Mouse (Mus musculus): ENCODE measurements around the gene Samd14. TPM values are rescaled to one million over a fixed set of nuclear protein-coding genes. Genes with fewer than 3 reads are reported as not detected.
A peak's percentile ranks its signal among the peaks of the same experiment; 100 is the strongest.

Samd14 gene
- polyA plus RNA-seq, 1 experiment from 2014 or later: 16.3 TPM

DNA sequence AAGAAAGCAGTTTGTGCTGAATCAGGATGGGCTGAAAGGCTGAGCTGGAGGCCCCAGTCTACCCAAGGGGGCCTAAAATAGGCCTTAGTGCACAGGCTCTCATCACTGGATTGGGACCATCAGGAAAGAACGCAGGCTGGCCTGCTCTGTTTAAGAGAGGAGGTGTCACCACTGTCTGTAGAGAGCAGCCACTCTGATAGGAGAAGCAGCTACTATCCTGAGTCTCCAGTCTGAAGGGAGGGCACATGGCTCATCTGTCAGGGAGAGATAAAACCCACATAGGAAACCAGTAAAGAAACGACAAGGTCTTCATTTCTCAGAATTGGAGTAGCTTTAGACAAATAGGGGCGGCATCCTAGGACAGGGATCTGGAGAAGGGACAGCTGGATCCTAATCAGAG lies 2.4 kb downstream of the Samd14 start:
- peak overlapping the region; percentile 72; the same call in 1 of the 2 replicates for H3K9ac ChIP-seq (ENCODE audit: low read depth, low read length)
- no peaks in the 10 kb centered on the region for H3K27me3 ChIP-seq (ENCODE audit: control insufficient read depth, insufficient read depth, low read length)
- peak overlapping the region; percentile 94 for H3K4me2 ChIP-seq
- H3K36me3 ChIP-seq (ENCODE audit: control insufficient read depth, insufficient read depth, low read length): no peaks in the 10 kb centered on the region
- H3K27ac ChIP-seq (ENCODE audit: low read depth, low read length): peak overlapping the region; percentile 95
- no peaks in the 10 kb centered on the region for H3K9me3 ChIP-seq (replicated peaks; ENCODE audit: control insufficient read depth, low read length)
- 22% methylated on average over 3 of the region's 3 CpGs for WGBS (ENCODE audit: insufficient replicate concordance)
- ATAC-seq (replicated peaks; ENCODE audit: insufficient number of reproducible peaks, low FRiP score, low TSS enrichment): peak; percentile 88
- H3K4me3 ChIP-seq (ENCODE audit: low read depth, low read length): peak overlapping the region; percentile 76
- H3K4me1 ChIP-seq (ENCODE audit: control insufficient read depth, insufficient read depth, low read length): peaks cover 35% of the 10 kb centered on the region

DNA sequence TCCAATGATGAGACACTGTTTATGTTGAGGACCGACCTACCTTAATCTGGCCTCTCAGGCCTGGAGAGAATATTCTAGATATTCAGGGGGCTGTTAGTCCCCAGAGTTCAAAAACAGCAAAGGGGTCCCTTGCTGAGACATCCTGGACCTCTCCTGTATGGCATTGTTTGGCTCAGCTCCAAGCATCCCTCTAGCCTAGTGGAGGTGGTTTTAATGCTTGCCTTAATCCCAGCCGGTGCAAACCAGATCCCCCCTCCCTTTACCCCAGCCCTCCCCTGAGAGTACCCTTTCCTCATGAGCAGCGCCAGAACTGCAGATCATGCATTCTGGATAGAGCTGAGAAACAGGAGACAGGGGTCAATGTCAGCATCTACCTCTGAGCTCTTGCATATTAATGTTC lies 2.8 kb downstream of the Samd14 start:
- H3K9ac ChIP-seq (ENCODE audit: low read depth, low read length): no peak overlapping the region
- H3K27ac ChIP-seq (ENCODE audit: low read depth, low read length): peak overlapping the region; percentile 76
- H3K9me3 ChIP-seq (replicated peaks; ENCODE audit: control insufficient read depth, low read length): no peaks in the 10 kb centered on the region
- no peak for ATAC-seq (replicated peaks; ENCODE audit: insufficient number of reproducible peaks, low FRiP score, low TSS enrichment)
- WGBS (ENCODE audit: insufficient replicate concordance): 30% methylated on average over 3 of the region's 3 CpGs
- peak overlapping the region; percentile 44 for H3K4me2 ChIP-seq
- H3K36me3 ChIP-seq (ENCODE audit: control insufficient read depth, insufficient read depth, low read length): no peaks in the 10 kb centered on the region
- no peaks in the 10 kb centered on the region for H3K27me3 ChIP-seq (ENCODE audit: control insufficient read depth, insufficient read depth, low read length)
- peaks cover 36% of the 10 kb centered on the region for H3K4me1 ChIP-seq (ENCODE audit: control insufficient read depth, insufficient read depth, low read length)
- no peak overlapping the region for H3K4me3 ChIP-seq (ENCODE audit: low read depth, low read length)

DNA sequence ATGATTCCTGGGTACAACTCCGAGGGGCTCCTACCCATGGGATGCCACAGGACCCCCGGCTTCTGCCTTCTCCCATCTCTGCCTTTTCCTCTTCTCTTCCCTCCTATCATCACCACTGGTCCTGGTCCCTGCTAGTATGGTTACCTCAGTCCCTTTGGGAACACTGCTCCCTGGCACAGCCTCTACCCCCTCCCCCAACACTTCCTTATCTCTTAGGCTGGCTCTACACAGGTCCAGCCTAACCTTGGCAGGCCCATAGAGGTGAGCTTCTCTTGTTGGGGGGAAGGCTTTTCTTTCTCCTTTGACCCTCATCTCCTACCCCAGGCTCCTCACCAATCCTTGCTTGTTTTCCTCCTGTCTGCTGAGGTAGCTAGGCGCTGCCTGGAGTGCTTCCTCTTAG lies 5.8 kb downstream of the Samd14 start:
- 53% methylated on average over 3 of the region's 3 CpGs for WGBS (ENCODE audit: insufficient replicate concordance)
- no peak overlapping the region for H3K4me3 ChIP-seq (ENCODE audit: low read depth, low read length)
- no peaks in the 10 kb centered on the region for H3K9me3 ChIP-seq (replicated peaks; ENCODE audit: control insufficient read depth, low read length)
- peak overlapping the region; percentile 31 for H3K4me2 ChIP-seq
- ATAC-seq (replicated peaks; ENCODE audit: insufficient number of reproducible peaks, low FRiP score, low TSS enrichment): no peak
- peaks cover 20% of the 10 kb centered on the region for H3K27me3 ChIP-seq (ENCODE audit: control insufficient read depth, insufficient read depth, low read length)
- H3K36me3 ChIP-seq (ENCODE audit: control insufficient read depth, insufficient read depth, low read length): 0 out of 2 replicates have a peak, but pooled peaks cover 5% of the 10 kb centered on the region
- H3K9ac ChIP-seq (ENCODE audit: low read depth, low read length): peak overlapping the region; percentile 39; the same call in 1 of the 2 replicates
- H3K4me1 ChIP-seq (ENCODE audit: control insufficient read depth, insufficient read depth, low read length): peaks cover 29% of the 10 kb centered on the region
- H3K27ac ChIP-seq (ENCODE audit: low read depth, low read length): no peak overlapping the region

DNA sequence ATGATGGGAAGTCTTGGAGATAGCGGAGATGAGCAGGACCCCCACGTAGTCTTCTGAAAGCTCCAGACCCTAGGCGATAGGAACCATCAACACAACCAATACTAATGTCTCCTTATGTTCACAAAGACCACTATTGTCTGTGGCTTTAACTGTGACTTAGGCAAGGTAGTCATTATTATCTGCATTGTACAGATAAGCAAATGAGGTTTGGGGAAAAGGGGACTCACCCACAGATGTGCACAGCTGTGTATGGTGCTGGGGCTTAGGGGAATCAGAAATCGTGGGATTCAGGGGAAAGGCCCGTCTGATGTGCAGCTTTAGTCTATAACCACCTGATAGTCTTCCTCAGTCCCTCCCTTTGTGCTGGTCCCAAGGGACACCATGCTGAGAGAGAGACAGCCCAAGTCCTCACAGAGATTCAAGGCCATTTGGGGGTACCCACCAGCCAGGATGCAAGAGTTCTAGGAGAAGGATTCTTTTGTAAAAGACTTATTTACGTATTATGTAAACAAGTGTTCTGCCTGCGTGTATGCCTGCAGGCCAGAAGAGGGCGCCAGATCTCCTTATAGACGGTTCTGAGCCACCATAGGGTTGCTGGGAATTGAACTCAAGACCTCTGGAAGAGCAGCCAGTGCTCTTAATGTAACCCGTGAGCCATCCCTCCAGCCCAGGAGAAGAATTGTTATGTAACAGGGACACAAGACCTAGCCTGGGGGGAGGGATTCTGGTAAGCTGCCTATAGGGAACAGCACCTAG lies 12.7 kb downstream of the Samd14 start:
- H3K36me3 ChIP-seq (ENCODE audit: control insufficient read depth, insufficient read depth, low read length): peaks cover 20% of the 10 kb centered on the region
- no peak overlapping the region for H3K9ac ChIP-seq (ENCODE audit: low read depth, low read length)
- no peak for ATAC-seq (replicated peaks; ENCODE audit: insufficient number of reproducible peaks, low FRiP score, low TSS enrichment)
- WGBS (ENCODE audit: insufficient replicate concordance): 73% methylated on average over 10 of the region's 10 CpGs
- H3K4me1 ChIP-seq (ENCODE audit: control insufficient read depth, insufficient read depth, low read length): peaks cover 5% of the 10 kb centered on the region; the same call in 1 of the 2 replicates
- H3K4me2 ChIP-seq: no peak overlapping the region
- no peaks in the 10 kb centered on the region for H3K9me3 ChIP-seq (replicated peaks; ENCODE audit: control insufficient read depth, low read length)
- no peak overlapping the region for H3K4me3 ChIP-seq (ENCODE audit: low read depth, low read length)
- no peak overlapping the region for H3K27ac ChIP-seq (ENCODE audit: low read depth, low read length)
- H3K27me3 ChIP-seq (ENCODE audit: control insufficient read depth, insufficient read depth, low read length): peaks cover 21% of the 10 kb centered on the region

DNA sequence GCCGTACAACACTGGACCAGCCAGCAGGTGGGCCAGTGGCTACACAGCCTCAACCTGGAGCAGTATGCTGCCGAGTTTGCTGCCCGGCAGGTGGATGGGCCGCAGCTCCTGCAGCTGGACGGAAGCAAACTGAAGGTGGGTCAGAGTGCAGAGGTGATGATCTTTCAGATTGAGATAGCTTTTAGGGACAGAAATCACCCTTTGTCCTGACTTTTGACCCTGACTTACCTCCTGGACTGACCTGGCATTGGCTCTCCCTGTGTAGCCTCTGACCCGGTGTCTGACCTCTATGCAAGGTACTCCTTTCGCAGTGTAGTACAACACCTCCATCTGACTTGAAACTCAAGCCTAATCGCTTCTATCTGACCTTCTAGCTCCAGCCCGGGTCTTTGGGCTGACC lies 13.8 kb downstream of the Samd14 start:
- H3K9ac ChIP-seq (ENCODE audit: low read depth, low read length): no peak overlapping the region
- no peak overlapping the region for H3K27ac ChIP-seq (ENCODE audit: low read depth, low read length)
- WGBS (ENCODE audit: insufficient replicate concordance): 90% methylated on average over 9 of the region's 9 CpGs
- peaks cover 5% of the 10 kb centered on the region; the same call in 1 of the 2 replicates for H3K4me1 ChIP-seq (ENCODE audit: control insufficient read depth, insufficient read depth, low read length)
- no peak overlapping the region for H3K4me2 ChIP-seq
- no peak overlapping the region for H3K4me3 ChIP-seq (ENCODE audit: low read depth, low read length)
- no peaks in the 10 kb centered on the region for H3K9me3 ChIP-seq (replicated peaks; ENCODE audit: control insufficient read depth, low read length)
- no peak for ATAC-seq (replicated peaks; ENCODE audit: insufficient number of reproducible peaks, low FRiP score, low TSS enrichment)
- H3K36me3 ChIP-seq (ENCODE audit: control insufficient read depth, insufficient read depth, low read length): peaks cover 20% of the 10 kb centered on the region
- peaks cover 25% of the 10 kb centered on the region for H3K27me3 ChIP-seq (ENCODE audit: control insufficient read depth, insufficient read depth, low read length)

DNA sequence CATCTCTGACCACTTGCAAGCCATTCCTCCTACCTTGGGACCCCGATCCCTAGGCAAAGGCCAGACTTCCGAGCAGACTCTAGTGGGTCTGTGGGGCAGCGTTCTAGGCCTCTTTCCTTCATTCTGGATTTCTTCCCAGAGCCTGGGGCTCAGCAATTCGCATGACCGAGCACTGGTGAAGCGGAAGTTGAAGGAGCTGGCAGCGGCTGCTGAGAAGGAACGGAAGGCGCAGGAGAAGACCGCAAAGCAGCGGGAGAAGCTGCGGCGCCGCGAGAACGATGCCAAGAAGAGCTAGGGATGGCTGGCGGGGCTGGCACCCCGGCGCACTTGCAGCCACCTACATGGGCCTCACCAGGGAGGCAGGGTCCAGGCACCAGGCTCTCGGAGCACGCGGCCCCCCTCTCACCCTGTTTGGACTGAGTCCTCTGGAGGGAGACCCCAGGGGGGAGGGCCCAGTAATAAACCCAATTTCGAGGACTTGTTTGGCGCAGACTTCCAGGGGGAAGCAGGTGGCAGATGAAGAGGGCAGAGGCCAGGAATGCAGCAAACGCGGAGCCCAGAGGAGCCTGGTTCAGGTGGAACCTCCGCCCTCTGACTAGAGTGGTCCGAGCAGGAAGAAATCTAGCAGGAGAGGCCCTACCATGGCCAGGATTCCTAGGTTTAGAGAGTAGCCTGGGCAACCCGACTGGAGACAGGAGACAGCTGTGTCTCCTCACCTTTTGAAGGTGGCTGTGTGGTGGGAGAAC lies 14.9 kb downstream of the Samd14 start:
- H3K9ac ChIP-seq (ENCODE audit: low read depth, low read length): no peak overlapping the region
- H3K36me3 ChIP-seq (ENCODE audit: control insufficient read depth, insufficient read depth, low read length): peaks cover 19% of the 10 kb centered on the region
- 68% methylated on average over 29 of the region's 29 CpGs for WGBS (ENCODE audit: insufficient replicate concordance)
- H3K4me1 ChIP-seq (ENCODE audit: control insufficient read depth, insufficient read depth, low read length): peaks cover 4% of the 10 kb centered on the region; the same call in 1 of the 2 replicates
- H3K9me3 ChIP-seq (replicated peaks; ENCODE audit: control insufficient read depth, low read length): no peaks in the 10 kb centered on the region
- H3K4me2 ChIP-seq: no peak overlapping the region
- H3K4me3 ChIP-seq (ENCODE audit: low read depth, low read length): no peak overlapping the region
- H3K27ac ChIP-seq (ENCODE audit: low read depth, low read length): no peak overlapping the region
- ATAC-seq (replicated peaks; ENCODE audit: insufficient number of reproducible peaks, low FRiP score, low TSS enrichment): no peak
- H3K27me3 ChIP-seq (ENCODE audit: control insufficient read depth, insufficient read depth, low read length): peaks cover 16% of the 10 kb centered on the region

DNA sequence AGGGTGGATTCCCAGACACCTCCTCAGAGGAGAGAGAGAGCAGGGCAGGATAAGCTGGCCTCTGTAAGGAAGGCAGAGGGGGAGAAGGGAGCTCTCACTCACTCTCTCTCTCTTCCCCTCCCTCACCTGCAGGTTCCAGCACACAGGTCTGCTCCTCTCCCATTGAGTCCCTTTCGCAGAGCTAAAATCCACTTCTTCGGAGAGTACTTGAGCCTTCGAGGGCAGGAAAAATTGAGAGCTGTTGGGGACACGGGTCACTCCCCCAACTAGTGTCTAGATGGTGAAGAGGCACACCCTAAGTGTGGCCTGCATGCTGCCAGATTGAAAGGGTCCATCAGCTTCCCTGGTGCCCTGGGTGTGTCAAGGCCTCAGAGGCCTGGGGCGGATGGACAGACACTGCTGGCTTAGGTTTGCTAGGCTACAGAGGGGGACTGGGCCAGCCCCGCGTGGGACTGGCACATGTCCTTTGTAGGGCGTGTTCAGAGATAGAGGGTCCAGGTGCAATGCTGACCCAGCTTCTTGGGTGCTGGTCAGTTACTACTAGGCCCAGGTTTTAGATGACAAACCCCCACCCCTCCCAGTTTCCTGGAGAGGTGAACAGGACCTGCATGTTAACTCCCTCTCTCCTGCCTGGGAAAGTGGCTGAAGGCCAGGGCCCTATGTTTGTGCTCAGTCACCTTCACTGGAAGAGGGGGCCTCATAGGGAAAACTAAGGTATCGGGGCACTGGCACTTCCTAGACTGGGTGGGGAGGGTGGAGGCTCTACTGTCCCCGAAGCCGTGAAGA lies 15.7 kb downstream of the Samd14 start:
- no peaks in the 10 kb centered on the region for H3K9me3 ChIP-seq (replicated peaks; ENCODE audit: control insufficient read depth, low read length)
- H3K27me3 ChIP-seq (ENCODE audit: control insufficient read depth, insufficient read depth, low read length): peaks cover 8% of the 10 kb centered on the region
- H3K27ac ChIP-seq (ENCODE audit: low read depth, low read length): no peak overlapping the region
- H3K4me1 ChIP-seq (ENCODE audit: control insufficient read depth, insufficient read depth, low read length): no peaks in the 10 kb centered on the region
- H3K36me3 ChIP-seq (ENCODE audit: control insufficient read depth, insufficient read depth, low read length): peaks cover 15% of the 10 kb centered on the region
- 90% methylated on average over 11 of the region's 11 CpGs for WGBS (ENCODE audit: insufficient replicate concordance)
- no peak for ATAC-seq (replicated peaks; ENCODE audit: insufficient number of reproducible peaks, low FRiP score, low TSS enrichment)
- no peak overlapping the region for H3K4me2 ChIP-seq
- no peak overlapping the region for H3K4me3 ChIP-seq (ENCODE audit: low read depth, low read length)
- no peak overlapping the region for H3K9ac ChIP-seq (ENCODE audit: low read depth, low read length)

DNA sequence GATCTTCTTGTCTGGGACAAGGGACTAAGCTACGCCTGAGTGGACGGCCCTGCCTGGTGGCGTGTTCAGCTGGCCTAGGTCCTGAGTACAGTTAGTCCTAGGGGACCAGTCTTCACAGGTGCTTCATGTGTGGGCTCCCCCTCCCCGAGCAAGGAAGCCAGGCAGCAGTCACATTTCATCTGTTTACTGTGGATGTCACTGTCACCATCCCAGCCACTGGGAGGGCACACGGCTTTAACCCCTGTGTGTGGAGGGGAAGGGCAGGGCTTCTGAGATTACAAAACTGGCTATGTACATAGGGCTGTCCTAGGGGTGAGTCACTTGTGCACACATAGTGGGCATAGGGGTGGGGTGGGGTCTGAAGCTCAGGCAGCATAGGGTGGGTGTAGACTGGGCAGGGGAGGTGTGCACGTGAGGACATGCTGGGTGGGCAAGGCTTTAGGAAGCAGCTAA lies 16.4 kb downstream of the Samd14 start:
- H3K4me3 ChIP-seq (ENCODE audit: low read depth, low read length): no peak overlapping the region
- WGBS (ENCODE audit: insufficient replicate concordance): 72% methylated on average over 6 of the region's 6 CpGs
- ATAC-seq (replicated peaks; ENCODE audit: insufficient number of reproducible peaks, low FRiP score, low TSS enrichment): no peak

More for the DNA sequence above, 16.4 kb downstream of the Samd14 start:
- Histone ChIP-seq H3K27me3 (ENCODE audit: control insufficient read depth, insufficient read depth, low read length) (peaks cover 7% of the 10 kb centered on the region; the same call in 1 of the 2 replicates), H3K9ac (ENCODE audit: low read depth, low read length) (no peak overlapping the region), H3K4me1 (ENCODE audit: control insufficient read depth, insufficient read depth, low read length) (no peaks in the 10 kb centered on the region), H3K36me3 (ENCODE audit: control insufficient read depth, insufficient read depth, low read length) (peaks cover 11% of the 10 kb centered on the region), H3K27ac (ENCODE audit: low read depth, low read length) (no peak overlapping the region), H3K9me3 (replicated peaks; ENCODE audit: control insufficient read depth, low read length) (no peaks in the 10 kb centered on the region), H3K4me2 (no peak overlapping the region)
